Mouse (Mus musculus): ENCODE measurements around the gene Zc3h13. TPM values are rescaled to one million over a fixed set of nuclear protein-coding genes. Genes with fewer than 3 reads are reported as not detected.

Zc3h13 gene
- 19.9 and 21.2 TPM in 2 replicates for polyA plus RNA-seq (2015; fragmentation: Nextera tagmentation; extraction: Ambion mirVana)

- peaks cover 5% of the 10 kb centered on the region; the same call in 1 of the 2 replicates for H3K4me1 ChIP-seq (ENCODE audit: control insufficient read depth, insufficient read depth, low read length)
- no peaks in the 10 kb centered on the region for H3K27me3 ChIP-seq (replicated peaks; ENCODE audit: control insufficient read depth, insufficient read depth, low read length)
- peak within 1 kb of the TSS; percentile 88 for H3K9ac ChIP-seq (ENCODE audit: low read depth, low read length)
- H3K27ac ChIP-seq (ENCODE audit: low read length): peak within 1 kb of the TSS; percentile 83
- H3K36me3 ChIP-seq (ENCODE audit: control insufficient read depth, insufficient read depth, low read length): no peaks in the 10 kb centered on the region
- peak; percentile 100 for ATAC-seq
- H3K4me2 ChIP-seq (ENCODE audit: low read depth, low read length): peak within 1 kb of the TSS; percentile 82
- peak within 1 kb of the TSS; percentile 99 for H3K4me3 ChIP-seq (ENCODE audit: low read length)
- H3K9me3 ChIP-seq (ENCODE audit: control insufficient read depth, low read length): no peaks in the 10 kb centered on the region
- WGBS: under 1% methylated on average over 61 of the region's 61 CpGs
These were observed at the start of gene Zc3h13 for GRCm38 (mm10) chr14:75284193-75284915. Gene Zc3h13 (plus strand): TSS chr14:75284373.

GRCm38 (mm10) chr14:75235552-75235951, 48.6 kb upstream of the Zc3h13 start:
- Histone ChIP-seq H3K4me1 (ENCODE audit: control insufficient read depth, insufficient read depth, low read length) (no peaks in the 10 kb centered on the region), H3K27me3 (replicated peaks; ENCODE audit: control insufficient read depth, insufficient read depth, low read length) (no peaks in the 10 kb centered on the region), H3K4me3 (ENCODE audit: low read length) (no peak overlapping the region), H3K36me3 (ENCODE audit: control insufficient read depth, insufficient read depth, low read length) (no peaks in the 10 kb centered on the region), H3K9ac (ENCODE audit: low read depth, low read length) (no peak overlapping the region), H3K9me3 (ENCODE audit: control insufficient read depth, low read length) (no peaks in the 10 kb centered on the region), H3K27ac (ENCODE audit: low read length) (no peak overlapping the region), H3K4me2 (ENCODE audit: low read depth, low read length) (no peak overlapping the region)
- ATAC-seq: no peak
- 84% methylated on average over 8 of the region's 8 CpGs for WGBS

- Histone ChIP-seq H3K4me3 (ENCODE audit: low read length) (no peak overlapping the region), H3K27ac (ENCODE audit: low read length) (no peak overlapping the region), H3K4me2 (ENCODE audit: low read depth, low read length) (no peak overlapping the region), H3K36me3 (ENCODE audit: control insufficient read depth, insufficient read depth, low read length) (no peaks in the 10 kb centered on the region), H3K4me1 (ENCODE audit: control insufficient read depth, insufficient read depth, low read length) (no peaks in the 10 kb centered on the region), H3K9ac (ENCODE audit: low read depth, low read length) (no peak overlapping the region), H3K27me3 (replicated peaks; ENCODE audit: control insufficient read depth, insufficient read depth, low read length) (no peaks in the 10 kb centered on the region), H3K9me3 (ENCODE audit: control insufficient read depth, low read length) (no peaks in the 10 kb centered on the region)
- ATAC-seq: no peak
- WGBS: 61% methylated on average over 9 of the region's 9 CpGs
These were observed 48.1 kb upstream of the Zc3h13 start for GRCm38 (mm10) chr14:75235955-75236635.

- Histone ChIP-seq H3K4me2 (ENCODE audit: low read depth, low read length) (no peak overlapping the region), H3K27ac (ENCODE audit: low read length) (no peak overlapping the region), H3K4me3 (ENCODE audit: low read length) (no peak overlapping the region), H3K27me3 (replicated peaks; ENCODE audit: control insufficient read depth, insufficient read depth, low read length) (no peaks in the 10 kb centered on the region), H3K36me3 (ENCODE audit: control insufficient read depth, insufficient read depth, low read length) (no peaks in the 10 kb centered on the region), H3K4me1 (ENCODE audit: control insufficient read depth, insufficient read depth, low read length) (no peaks in the 10 kb centered on the region), H3K9ac (ENCODE audit: low read depth, low read length) (no peak overlapping the region), H3K9me3 (ENCODE audit: control insufficient read depth, low read length) (no peaks in the 10 kb centered on the region)
- ATAC-seq: no peak
- WGBS: 89% methylated on average over 4 of the region's 4 CpGs
These were observed 47.6 kb upstream of the Zc3h13 start for GRCm38 (mm10) chr14:75236636-75237003.

GRCm38 (mm10) chr14:75237096-75237495, 47.1 kb upstream of the Zc3h13 start:
- Histone ChIP-seq H3K9me3 (ENCODE audit: control insufficient read depth, low read length) (no peaks in the 10 kb centered on the region), H3K27me3 (replicated peaks; ENCODE audit: control insufficient read depth, insufficient read depth, low read length) (no peaks in the 10 kb centered on the region), H3K36me3 (ENCODE audit: control insufficient read depth, insufficient read depth, low read length) (no peaks in the 10 kb centered on the region), H3K4me1 (ENCODE audit: control insufficient read depth, insufficient read depth, low read length) (no peaks in the 10 kb centered on the region), H3K27ac (ENCODE audit: low read length) (no peak overlapping the region), H3K4me3 (ENCODE audit: low read length) (no peak overlapping the region), H3K9ac (ENCODE audit: low read depth, low read length) (no peak overlapping the region), H3K4me2 (ENCODE audit: low read depth, low read length) (no peak overlapping the region)
- no peak for ATAC-seq
- WGBS: 82% methylated on average over 8 of the region's 8 CpGs

DNA sequence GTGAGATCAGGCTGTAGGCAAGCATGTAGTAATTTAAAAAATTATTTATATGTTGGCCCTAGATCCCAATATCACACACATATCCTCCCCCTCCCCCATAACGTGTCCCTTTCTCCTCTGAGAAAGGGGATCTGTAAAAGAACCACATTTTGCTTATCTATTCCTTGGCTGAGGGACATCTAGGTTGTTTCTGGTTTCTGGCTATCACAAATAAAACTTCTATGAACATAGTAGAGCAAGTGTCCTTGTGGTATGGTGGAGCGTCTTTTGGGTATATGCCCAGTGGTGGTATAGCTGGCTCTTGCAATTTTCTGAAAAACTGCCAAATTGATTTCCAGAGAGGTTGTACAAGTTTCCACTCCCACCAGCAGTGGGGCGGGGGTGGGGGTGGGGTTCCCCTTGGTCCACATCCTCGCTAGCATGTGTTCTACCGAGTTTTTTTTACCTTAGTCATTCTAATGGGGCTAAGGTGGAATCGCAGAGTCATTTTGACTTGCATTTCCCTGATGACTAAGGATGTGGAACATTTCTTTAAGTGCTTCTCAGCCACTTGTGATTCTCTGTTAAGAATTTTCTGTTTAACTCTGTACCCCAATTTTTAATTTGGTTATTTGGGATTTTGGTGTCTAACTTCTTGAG, 46.0 kb upstream of the Zc3h13 start:
- no peak overlapping the region for H3K27ac ChIP-seq (ENCODE audit: low read length)
- no peak for ATAC-seq
- WGBS: 84% methylated on average over 6 of the region's 6 CpGs
- H3K4me1 ChIP-seq (ENCODE audit: control insufficient read depth, insufficient read depth, low read length): no peaks in the 10 kb centered on the region
- no peaks in the 10 kb centered on the region for H3K9me3 ChIP-seq (ENCODE audit: control insufficient read depth, low read length)
- H3K4me3 ChIP-seq (ENCODE audit: low read length): no peak overlapping the region
- H3K4me2 ChIP-seq (ENCODE audit: low read depth, low read length): no peak overlapping the region
- H3K9ac ChIP-seq (ENCODE audit: low read depth, low read length): no peak overlapping the region
- H3K36me3 ChIP-seq (ENCODE audit: control insufficient read depth, insufficient read depth, low read length): no peaks in the 10 kb centered on the region
- H3K27me3 ChIP-seq (replicated peaks; ENCODE audit: control insufficient read depth, insufficient read depth, low read length): no peaks in the 10 kb centered on the region

DNA sequence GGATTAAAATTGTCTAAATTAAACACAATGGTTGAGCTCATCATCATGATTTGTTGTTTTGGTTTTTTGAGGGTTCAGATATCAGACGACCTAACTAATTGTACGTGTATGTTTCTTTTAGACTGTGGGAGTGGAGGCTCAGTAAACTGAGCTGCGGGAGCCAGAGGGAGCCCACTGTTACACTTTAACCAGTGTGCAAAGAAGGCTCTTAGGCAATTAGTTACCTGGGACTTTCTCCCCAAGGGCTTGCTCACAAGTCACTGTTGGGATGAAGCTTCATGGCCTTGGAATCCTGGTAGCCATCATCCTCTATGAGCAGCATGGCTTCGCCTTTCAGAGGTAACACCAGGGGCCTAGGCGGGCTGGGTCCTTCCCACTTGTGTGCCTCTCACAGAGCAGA, 42.1 kb upstream of the Zc3h13 start, which contains the start of gene Cpb2:
Cpb2 (plus strand) TSS at position 201 of the 400 bp plus-strand sequence.
- Histone ChIP-seq H3K4me1 (ENCODE audit: control insufficient read depth, insufficient read depth, low read length) (no peaks in the 10 kb centered on the region), H3K27ac (ENCODE audit: low read length) (no peak within 1 kb of the TSS), H3K9ac (ENCODE audit: low read depth, low read length) (no peak within 1 kb of the TSS), H3K4me3 (ENCODE audit: low read length) (no peak within 1 kb of the TSS), H3K36me3 (ENCODE audit: control insufficient read depth, insufficient read depth, low read length) (no peaks in the 10 kb centered on the region), H3K9me3 (ENCODE audit: control insufficient read depth, low read length) (no peaks in the 10 kb centered on the region), H3K27me3 (replicated peaks; ENCODE audit: control insufficient read depth, insufficient read depth, low read length) (no peaks in the 10 kb centered on the region), H3K4me2 (ENCODE audit: low read depth, low read length) (no peak within 1 kb of the TSS)
- 61% methylated on average over 5 of the region's 5 CpGs for WGBS
- peak; percentile 66 for ATAC-seq

DNA sequence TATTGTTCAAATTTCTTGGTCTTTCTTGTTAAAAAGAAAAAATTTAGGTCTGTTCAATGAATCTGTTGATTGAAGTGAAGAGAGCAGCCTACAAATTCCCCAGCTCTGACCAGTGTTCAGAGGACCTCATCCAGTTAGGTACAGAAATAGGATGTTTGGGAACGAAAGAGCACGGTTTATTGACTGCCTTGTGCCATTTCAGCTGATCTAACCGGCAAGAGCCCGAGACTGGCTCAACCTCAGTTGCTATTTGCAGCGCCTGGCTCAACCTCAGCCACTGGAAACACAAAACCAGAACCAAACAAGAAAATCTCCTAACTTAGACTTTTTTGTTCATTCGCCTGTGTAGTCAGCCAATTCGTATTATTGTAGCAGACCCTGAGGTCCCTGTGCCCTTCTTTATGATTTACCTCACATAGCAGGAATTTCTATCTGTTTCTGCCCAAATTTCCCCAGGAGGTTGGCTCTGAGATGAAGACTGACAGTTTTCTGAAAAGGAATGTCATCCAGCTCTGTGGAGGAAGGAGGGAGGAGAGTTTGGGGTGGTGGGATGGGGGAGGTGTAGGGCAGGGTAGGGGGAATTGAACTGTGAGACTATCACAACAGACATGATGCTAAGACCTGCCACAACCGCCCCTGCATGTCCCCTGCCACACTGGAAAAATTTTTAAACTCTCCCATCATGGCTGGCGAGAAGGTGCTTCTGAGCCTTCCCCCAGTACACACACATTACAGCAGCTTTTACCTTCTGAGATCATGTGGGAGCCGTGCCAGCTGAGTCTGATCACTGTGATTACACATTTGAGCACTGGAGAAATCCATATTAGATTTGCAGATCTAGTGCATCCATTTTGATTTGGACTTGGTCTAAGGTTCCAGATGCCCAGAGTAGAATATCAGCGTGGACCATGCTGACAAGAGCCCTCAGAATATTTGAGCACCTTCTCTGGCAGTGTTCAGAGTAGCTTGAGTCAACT, 37.9 kb upstream of the Zc3h13 start:
- 78% methylated on average over 11 of the region's 11 CpGs for WGBS
- no peak for ATAC-seq
- Histone ChIP-seq H3K4me3 (ENCODE audit: low read length) (no peak overlapping the region), H3K9ac (ENCODE audit: low read depth, low read length) (no peak overlapping the region), H3K4me1 (ENCODE audit: control insufficient read depth, insufficient read depth, low read length) (no peaks in the 10 kb centered on the region), H3K36me3 (ENCODE audit: control insufficient read depth, insufficient read depth, low read length) (no peaks in the 10 kb centered on the region), H3K27me3 (replicated peaks; ENCODE audit: control insufficient read depth, insufficient read depth, low read length) (no peaks in the 10 kb centered on the region), H3K27ac (ENCODE audit: low read length) (no peak overlapping the region), H3K4me2 (ENCODE audit: low read depth, low read length) (no peak overlapping the region), H3K9me3 (ENCODE audit: control insufficient read depth, low read length) (no peaks in the 10 kb centered on the region)

All from intestine, embryonic 16.5 days (tissue).